Mouse (Mus musculus): ENCODE data around the gene Pa2g4.

DNA sequence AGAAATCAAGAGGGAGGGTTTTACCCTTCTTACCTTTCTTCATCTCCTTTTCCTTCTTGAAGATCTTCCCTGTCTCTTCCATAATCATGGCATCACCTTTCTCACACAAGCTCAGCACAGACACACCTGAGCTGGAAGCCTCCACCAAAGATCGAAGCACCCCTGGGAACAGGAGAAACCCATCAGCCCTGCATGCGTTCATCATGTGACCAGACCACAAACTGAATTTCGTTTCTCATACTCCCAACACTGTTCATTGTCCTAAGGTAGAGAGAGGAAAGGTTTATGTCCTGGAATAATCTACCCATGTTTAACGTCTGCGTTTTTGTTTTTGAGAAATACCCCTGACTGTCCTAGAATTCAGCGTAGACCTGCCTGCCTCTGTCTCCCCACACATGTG is 2.2 kb downstream of the Pa2g4 start:
- TF ChIP-seq POLR2A (IDR thresholded peaks at IDR 0.05; ENCODE audit: extremely low read depth, insufficient read depth, low read length) (no peak), CTCF (IDR thresholded peaks at IDR 0.05; ENCODE audit: extremely low read depth, insufficient read depth, low read length) (no peak)
